Mouse (Mus musculus): ENCODE results near the gene Ndufa5.
A peak's percentile ranks its signal among the peaks of the same experiment; 100 is the strongest.

Gene Ndufa5

DNA sequence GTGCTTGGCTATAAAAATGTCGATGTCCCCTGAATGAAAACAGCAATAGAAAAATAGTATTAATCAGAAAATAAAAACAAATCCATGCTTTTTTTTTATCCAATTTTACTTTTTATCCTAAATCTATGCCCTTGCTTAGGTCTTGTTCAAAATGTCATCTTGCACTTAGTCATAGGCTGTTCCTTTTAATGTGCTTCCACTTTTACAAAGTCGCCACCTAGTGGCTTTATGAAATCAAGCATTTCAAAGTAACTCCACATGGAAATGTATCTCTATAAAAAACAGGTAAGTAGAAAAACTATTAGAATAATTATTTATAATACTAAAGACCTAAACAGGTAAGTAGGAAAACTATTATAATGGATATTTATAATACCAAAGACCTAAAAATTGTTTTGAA, 11.6 kb downstream of the Ndufa5 start:
- DNase-seq = peak; percentile 51

DNA sequence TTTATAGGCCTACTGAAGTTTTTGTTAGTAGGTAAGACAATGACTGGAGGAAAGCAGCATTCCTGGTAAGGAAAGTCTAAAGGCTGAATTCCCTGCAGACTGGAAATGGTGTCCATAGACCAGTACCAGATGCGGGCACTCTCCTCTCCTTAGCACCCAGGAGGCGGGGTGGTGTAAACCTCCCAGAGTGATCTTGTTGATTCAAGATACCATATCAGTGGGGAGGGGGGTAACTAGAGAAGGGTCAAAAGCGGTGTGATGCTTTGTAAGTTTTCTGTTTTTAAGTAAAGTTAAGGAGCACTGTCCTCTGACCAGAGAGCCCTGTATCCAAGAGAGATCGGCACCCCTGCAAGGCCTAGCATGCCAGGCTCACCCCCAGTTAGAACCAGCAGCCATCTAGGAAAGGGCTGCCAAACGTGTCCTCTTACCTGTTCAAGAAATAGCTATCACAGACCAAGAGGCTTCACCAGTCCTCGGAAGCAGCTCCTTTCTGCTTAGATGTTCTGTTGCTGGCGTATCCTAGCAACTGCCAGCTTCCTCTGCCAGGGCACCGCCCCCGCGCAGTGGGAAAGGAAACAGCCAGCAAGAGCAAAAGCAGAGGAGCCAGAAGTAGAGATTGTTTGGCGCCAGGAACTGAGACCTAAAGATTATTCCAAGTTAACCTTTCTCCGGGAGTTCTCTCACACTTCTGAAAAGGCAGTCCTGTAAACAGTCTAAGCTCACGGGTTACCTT, 13.1 kb downstream of the Ndufa5 start, which contains the start of gene Iqub:
TSS of gene Iqub (minus strand) at position 516 of the 733 bp plus-strand sequence.
- peak; percentile 68 for DNase-seq

DNA sequence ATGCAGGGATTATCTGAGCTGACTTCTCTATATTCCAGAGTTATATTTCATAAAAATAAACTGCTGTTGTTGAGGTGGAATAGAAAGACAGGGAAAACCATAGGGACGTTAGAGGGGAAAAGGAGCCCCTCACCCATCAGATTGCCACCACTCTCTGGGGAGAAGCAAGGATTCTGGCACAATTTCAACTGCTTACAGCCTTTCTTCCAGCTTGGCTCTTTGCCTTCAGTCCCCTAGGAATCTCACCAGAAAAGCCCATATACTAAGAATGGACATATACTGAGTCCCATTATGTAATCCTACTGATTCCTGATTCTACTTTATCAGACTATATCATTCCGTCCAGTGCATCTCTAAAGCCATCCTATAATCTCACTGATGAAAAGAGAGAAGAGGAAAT, 23.7 kb downstream of the Ndufa5 start:
- no peak for DNase-seq

DNA sequence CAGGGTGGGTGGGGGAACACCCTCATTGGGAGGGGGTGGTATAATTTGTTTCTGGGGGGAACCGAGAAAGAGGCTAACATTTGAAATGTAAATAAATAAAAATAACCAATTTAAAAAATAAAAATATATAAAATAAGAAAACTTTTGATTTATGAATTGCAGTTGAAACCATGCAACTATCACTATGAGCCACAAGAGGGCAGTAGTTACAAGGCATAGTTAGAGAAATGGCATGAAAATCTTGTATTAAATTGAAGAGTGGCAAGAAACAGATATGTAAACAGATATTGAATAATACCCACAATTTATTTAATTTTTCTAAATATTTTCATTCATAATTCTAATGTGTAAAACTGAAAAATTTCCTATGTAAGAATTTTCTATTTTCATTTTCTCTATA, 37.5 kb downstream of the Ndufa5 start:
- peak; percentile 15 for DNase-seq

DNA sequence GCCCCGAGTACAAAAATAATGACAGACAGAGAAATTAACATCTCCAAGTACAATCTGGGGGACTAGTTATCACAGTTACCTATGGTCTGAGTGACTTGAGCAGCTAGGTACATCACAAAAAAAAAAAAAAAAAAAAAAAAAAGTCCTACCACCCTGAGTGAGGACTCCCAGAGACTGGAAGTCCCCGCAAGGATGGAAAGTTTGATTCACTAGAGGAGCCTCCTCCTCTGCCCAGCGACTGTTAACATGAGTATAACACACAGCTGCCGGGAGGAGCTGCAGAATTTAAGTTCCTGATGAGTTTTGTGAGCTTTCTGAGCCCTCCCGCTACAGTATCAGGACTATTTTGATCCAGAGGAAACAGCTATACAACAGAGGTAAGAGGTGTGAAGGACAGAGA, 41.3 kb downstream of the Ndufa5 start:
- no peak for DNase-seq

DNA sequence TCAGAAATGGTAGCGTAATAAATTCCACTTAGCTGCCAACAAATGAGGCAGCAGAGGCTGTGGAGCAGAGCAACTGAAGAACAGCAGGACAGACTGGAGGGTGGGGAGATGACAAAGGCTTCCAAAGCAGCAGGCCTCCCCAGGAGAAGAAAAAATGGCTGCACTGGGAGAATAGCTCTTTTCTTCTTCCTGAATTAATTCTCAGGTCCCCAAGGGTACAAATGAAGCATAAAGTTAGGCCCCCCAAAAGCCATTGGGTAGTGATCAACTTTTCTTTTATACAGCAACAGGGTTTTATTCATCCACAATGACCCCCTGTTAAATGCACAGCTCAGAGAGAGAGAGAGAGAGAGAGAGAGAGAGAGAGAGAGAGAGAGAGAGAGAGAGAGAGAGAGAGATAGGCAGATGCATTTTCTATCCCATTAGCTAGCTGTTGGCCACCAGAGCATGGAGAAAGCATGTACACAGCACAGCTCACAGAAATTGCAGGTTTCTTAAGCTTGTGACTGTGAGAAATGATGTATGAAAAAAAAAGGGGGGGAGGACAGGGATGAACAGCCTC, 57.2 kb downstream of the Ndufa5 start:
- DNase-seq = no peak

DNA sequence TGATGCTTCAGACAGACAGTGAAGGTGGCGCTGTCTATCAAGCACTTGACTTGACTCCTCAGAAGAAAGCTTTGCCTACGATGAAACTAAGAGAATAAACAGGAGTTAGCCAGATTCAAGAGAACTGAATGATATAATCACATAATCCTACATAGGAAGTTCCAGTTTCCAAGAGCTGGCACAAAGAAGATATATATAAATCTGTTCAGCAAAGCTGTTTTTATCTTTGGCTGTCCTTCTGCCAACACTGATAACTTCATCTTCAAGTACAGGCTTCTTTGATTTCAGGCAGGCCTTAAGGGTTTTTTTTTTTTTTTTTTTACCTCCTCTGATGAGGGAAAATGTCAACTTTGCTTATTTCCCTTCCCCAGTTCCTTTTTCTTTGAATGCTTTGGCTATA, 57.7 kb downstream of the Ndufa5 start:
- DNase-seq = no peak

Data from retina, postnatal 1 day (tissue).